ENCODE assay signal across 31 mouse cellular contexts in the genomic region with DNA sequence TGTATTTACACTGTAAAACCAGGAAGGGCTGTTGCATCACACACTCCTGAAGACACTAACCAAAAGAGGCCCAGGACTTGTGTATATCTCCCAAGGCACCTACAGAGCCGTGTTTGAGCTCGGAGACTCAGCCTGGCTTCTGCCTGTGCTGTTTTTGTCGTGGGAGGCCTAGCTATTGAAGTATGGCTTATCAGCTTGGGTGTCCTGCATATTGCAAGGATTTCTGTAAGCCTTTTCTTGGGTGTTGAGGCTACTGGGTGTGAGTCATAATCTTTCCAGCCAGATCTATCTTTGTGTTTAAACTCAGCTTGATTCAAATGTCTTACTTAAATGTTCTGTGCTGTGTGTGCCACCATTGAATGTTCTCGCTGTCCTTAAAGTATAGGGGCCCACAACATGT. TPM values are rescaled to one million over a fixed set of nuclear protein-coding genes. Genes with fewer than 3 reads are reported as not detected.
"Had no signal": no experiment of that assay in that cellular context is flagged by ENCODE, and none has a peak within 500 bp of the region (broad histone marks: within the 10 kb centered on the region; RNA-seq: fewer than 3 reads in every experiment).

No protein-coding gene starts in this region.

- ATAC-seq: hindbrain, embryonic 16.5 days; inflammation-experienced regulatory T-cells, adult 6 months; intestine, embryonic 15.5 days; intestine, postnatal 0 days; liver, embryonic 12.5 days had no signal

- DNase-seq: gastrocnemius, adult 2 months; gastrocnemius, postnatal 10 days; gastrocnemius, postnatal 25 days; heart, adult 18-20 months; heart, postnatal 10 days; heart, postnatal 4 days; kidney, adult 18-20 months; kidney, adult 9 months; kidney, postnatal 14 days; kidney, postnatal 36 days; layer of hippocampus, adult 9-11 months; layer of hippocampus, postnatal 36 days; left cerebral cortex, postnatal 4 days had no signal

- H3K4me3 ChIP-seq: gastrocnemius, adult 2 months; heart, embryonic 10.5 days; heart, embryonic 12.5 days; hindbrain, embryonic 10.5 days; hindbrain, embryonic 12.5 days; intestine, embryonic 15.5 days; kidney, embryonic 15.5 days; limb, embryonic 13.5 days; limb, embryonic 15.5 days; liver, embryonic 12.5 days had no signal

- H3K27ac ChIP-seq: gastrocnemius, adult 2 months; heart, embryonic 10.5 days; hindbrain, embryonic 10.5 days; hindbrain, embryonic 12.5 days; intestine, embryonic 15.5 days; kidney, embryonic 15.5 days; kidney, postnatal 0 days; limb, embryonic 13.5 days; limb, embryonic 15.5 days; liver, embryonic 12.5 days had no signal

RNA-seq across cellular contexts. Expression of a gene that starts 45.8 kb away (rescaled TPM):
- total RNA-seq: gastrocnemius, adult 2 months; gastrocnemius, postnatal 10 days; gastrocnemius, postnatal 25 days; gastrocnemius, postnatal 4 days; granulocyte monocyte progenitor cell, adult 5-6 weeks; heart, adult 18-20 months; heart, adult 8-10 months; heart, postnatal 10 days; heart, postnatal 25 days; heart, postnatal 4 days; left cerebral cortex, postnatal 4 days; liver, adult 2 months had no signal
